Mouse (Mus musculus): Measurements from ENCODE around the gene Asphd2.

GRCm38 (mm10) chr5:112391676-112392323 is 2.9 kb downstream of the Asphd2 start:
- TF ChIP-seq CTCF (IDR thresholded peaks at IDR 0.05; ENCODE audit: low read depth, low read length) (no peak), POLR2A (IDR thresholded peaks at IDR 0.05; ENCODE audit: extremely low read depth, insufficient read depth, low read length) (no peak)
